Mouse (Mus musculus): Measurements from ENCODE around the gene Fermt3.

The Fermt3 gene

GRCm38 (mm10) chr19:7039088-7039720 lies 19.9 kb upstream of the Fermt3 start:
- no peak for DNase-seq (ENCODE audit: low spot score in 2 of 2)

DNA sequence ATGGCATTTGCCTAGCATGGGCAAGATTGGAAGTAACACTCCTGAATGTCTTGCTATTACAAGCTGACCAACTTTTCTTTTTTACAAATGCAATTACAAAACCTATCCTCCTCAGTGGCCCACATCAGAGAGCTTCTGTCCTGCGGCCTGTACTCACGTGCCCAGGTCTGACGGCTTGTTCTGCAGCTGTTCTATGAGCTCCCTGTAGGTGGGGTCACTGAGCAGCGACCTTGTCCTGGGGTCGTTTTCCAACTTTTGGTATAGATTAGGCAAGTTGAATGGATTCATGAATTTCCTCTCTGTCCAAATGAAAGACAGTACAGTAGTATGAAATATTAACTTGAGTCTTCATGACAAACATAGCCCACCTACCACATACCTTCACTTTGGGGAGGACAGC lies 14.7 kb upstream of the Fermt3 start:
- DNase-seq (ENCODE audit: low spot score in 2 of 2) = no peak

DNA sequence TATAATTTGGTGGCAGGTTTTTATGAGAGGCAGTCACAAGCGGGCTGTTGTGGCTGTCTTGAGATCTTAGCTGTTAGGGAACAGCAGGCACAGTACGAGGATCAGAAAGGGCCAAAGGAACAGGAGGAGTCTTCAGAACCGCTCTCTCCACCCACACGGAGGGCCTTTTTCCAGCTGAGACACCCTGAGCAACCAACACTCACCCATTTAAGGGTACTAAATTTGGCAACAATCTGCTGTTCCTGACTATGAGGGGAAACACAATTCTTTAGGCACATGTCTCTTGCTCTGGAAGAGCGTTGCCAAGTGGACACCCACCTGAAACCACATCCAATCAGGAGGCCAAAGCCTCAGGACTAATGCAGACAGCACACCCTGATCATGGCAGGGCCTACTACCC lies 10.3 kb upstream of the Fermt3 start:
- no peak for DNase-seq (ENCODE audit: low spot score in 2 of 2)

- peak in 1 of 2 experiments; percentile 52 for DNase-seq (ENCODE audit: low spot score in 2 of 2)
Measured at GRCm38 (mm10) chr19:7020224-7020641, 964 bp upstream of the Fermt3 start.

DNA sequence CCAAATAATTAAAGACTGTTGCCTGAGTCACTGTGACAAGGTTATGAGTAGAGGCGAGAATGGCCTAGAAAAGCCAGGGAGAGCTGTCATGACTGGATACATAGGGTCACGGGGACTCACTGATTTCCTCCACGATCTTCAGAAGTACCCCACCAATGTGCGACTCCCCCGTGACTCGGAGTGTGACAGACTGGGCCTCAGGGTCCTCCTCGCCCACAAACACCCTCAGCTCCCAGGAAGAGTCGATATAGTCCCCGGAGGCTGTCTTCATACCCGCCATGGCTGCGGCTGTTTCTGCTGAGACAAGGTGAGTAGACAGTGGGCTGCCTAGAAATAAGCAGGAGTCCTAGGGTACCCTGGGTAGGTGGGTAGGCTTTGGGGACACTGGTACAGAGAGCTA lies 723 bp downstream of the Fermt3 start:
- no peak for DNase-seq (ENCODE audit: low spot score in 2 of 2)

DNA sequence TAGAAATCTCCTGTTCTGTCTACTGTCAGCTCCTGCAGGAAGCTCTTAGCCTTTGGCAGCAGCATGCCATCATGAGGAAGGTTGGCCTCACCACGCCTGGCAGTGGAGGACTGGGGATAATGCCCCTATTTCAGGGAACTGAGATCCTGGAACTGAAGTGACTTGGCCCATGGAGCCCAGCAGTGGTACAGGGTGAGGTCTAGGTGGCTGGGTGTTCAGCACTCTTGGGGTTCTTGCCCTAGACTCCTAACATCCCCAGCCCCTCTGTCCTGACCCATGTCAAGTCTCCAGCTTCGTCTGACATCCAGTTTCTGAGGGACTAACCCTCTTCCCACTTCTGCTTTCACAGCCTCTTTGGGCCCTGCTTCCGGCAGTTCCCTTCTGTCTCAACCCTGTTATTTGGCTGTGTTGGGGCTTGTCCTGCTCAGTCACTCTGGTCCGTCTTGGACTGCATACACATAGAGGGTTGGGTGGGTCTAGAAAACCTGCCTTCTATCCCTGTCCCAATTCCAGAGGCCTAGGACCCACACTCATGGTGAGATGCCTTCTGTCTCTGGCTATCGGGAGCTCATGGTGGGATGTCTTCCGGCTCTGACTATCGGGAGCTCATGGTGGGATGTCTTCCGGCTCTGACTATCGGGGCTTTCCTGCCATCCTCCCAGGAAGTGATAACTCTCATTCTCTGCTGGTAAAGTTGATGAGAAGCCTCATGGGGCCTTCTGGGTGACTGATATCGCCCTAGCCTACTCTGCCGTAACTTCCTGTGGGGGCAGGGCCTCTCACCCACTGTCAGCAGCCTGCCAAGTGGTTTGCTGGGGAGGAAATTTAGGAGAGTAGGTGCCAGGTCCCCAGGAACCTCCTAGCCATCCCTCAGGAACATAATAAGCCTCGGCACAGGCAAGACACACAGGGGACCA lies 1.5 kb downstream of the Fermt3 start:
- no peak for DNase-seq (ENCODE audit: low spot score in 2 of 2)

DNA sequence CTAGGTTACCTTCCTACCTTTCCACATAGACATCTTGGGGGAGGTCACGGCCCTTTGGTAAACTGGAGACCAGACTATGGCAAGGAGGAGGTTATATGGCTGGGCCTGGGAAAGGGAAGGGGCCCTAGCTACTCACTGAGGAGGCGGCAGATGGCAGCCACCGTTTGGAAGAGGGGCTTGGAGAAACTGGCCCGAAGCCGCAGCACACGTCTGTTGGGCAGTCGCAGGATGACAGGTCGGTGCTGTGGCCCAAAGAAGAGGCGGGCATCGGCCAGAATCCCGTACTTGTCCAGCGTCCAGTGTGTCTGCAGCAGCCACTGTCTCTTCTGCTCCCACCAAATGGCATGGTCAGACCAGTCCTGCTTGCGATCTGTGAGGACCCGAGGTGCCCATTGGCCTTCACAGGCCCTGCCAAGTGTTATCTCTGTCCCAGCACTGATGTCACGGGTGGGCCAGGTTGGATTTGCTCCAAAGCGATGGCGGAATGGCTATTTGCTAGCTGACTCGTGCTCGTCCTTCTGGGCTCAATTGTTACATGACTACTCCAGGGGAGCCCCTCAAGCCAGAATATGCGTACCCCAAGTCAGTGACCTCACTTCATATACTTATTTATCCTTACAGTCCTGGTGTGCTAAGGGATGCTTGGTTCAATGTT lies 4.7 kb downstream of the Fermt3 start:
- DNase-seq (ENCODE audit: low spot score in 2 of 2) = no peak

DNA sequence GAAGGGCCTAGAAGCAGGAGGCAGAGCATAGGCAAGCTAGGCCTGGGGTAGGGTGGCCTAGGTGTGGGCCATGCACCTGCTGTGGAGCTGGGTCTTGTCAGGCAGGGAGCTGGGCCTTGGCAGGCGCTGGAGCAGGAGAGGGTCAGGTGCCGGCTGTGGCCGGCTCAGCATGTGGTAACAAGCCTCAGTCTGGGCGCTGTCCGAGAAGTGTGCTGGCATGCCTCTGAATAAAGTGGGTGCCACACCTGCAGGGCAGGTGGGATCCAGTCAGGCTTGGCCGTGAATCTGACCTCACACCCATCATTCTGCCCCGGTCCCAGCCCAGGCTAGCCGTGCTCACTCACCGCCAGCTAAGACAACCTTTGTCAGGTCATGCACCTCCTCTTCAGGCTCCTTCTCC lies 5.3 kb downstream of the Fermt3 start:
- peak; percentile 44 to 78 for DNase-seq (ENCODE audit: low spot score in 2 of 2)

DNA sequence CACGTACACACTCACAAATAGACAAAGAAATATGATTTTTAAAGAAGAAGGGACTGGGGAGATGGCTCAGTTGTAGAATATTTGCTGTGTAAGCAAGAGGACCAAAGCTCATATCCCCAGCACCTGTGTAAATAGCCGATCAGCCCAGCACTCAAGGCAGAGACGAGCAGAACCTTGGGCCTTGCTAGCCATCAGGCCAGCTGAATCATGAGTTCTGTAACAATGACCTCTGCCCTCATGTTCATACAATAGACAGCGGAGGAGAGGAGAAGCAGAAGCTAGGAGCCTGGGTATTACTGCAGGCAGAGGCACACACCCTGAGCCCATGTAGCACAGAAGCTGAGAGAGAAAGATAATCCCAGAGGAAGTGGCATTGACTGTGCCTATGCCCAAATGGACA lies 6.8 kb downstream of the Fermt3 start:
- DNase-seq (ENCODE audit: low spot score in 2 of 2) = no peak

GRCm38 (mm10) chr19:7006892-7007593 lies 12.2 kb downstream of the Fermt3 start:
- no peak for DNase-seq (ENCODE audit: low spot score in 2 of 2)

DNA sequence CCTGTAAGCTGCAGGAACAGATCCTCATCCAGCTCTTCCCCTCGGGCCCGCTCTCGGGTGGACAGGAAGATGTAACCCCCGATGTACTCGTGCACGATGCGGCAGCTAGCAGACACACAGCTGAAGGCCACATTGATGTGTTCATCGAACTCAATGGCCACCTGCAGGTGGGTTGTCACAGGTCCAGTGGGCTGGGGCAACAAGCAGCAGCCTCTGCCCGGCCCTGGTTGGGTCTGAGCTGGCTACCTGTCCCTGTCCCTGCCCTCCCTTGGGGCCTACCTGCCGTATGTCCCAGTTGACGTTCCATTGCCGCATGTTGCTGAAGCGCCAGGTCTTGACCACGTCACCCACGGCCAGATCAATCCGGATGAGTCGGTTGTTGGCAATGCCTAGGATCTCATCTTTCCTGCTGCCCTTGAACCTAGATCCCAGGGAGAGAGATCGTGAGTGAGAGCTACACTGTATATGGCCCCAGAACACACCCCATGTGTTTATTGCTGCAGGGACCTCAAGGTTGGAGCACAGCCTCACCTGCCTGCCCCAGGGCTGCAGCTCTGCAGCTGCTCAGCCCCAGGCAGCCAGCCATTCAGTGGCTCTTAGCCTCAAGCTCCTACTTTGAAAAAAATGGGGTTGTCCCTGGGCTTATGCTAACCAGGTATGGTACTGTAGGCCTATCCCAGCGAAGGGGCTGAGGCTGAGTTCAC lies 19.8 kb downstream of the Fermt3 start:
- DNase-seq (ENCODE audit: low spot score in 2 of 2) = no peak

DNA sequence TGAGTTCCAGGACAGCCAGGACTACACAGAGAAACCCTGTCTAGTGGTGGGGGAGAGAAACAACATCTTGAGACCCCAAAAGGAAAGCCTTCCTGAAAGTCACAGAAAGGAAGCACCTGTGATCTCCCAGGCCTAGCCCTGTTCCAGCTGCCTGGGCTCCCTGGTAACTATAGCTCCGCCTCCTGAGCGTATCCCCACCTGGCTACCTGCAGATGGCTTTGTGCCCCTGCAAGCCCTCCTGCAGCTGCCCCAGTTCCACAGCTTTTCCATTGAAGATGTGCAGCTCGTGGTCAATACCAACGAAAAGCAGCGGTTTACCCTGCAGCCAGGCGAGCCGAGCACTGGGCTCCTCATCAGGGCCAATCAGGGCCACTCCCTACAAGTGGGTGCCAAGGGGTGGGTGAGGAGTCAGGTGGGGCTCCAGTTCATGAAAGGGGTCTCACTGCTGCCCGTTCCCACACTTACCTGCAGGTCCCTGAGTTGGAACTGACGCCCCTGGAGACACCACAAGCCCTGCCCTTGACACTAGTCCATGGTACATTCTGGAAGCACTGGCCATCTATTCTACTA lies 21.5 kb downstream of the Fermt3 start:
- DNase-seq (ENCODE audit: low spot score in 2 of 2) = no peak

DNA sequence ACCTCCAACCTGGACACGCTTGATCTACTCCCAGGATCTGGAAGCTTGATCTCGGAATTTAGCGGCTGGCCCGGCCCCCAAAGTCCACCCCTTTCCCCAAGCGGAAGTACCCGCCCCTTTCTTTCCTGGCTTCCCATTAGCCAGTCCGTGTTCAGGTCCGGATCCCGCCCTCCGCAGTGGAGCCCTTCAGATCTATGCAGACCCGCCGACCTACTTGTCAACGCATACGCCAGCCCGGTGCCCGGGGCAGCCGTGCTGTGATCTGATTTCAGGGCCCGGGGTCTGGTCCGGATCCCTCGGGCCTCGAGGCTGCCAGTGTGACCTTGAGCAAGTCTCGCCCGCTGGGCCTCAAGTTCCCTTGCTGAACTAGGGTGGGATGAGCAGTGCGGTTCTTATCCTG lies 23.3 kb downstream of the Fermt3 start, which contains the start of the genes Nudt22 and Trpt1:
Nudt22 (minus strand) TSS at position 112 of the 400 bp plus-strand sequence.
Trpt1 (plus strand) TSS at position 126 of the 400 bp plus-strand sequence.
- peak; percentile 81 to 83 for DNase-seq (ENCODE audit: low spot score in 2 of 2)

DNA sequence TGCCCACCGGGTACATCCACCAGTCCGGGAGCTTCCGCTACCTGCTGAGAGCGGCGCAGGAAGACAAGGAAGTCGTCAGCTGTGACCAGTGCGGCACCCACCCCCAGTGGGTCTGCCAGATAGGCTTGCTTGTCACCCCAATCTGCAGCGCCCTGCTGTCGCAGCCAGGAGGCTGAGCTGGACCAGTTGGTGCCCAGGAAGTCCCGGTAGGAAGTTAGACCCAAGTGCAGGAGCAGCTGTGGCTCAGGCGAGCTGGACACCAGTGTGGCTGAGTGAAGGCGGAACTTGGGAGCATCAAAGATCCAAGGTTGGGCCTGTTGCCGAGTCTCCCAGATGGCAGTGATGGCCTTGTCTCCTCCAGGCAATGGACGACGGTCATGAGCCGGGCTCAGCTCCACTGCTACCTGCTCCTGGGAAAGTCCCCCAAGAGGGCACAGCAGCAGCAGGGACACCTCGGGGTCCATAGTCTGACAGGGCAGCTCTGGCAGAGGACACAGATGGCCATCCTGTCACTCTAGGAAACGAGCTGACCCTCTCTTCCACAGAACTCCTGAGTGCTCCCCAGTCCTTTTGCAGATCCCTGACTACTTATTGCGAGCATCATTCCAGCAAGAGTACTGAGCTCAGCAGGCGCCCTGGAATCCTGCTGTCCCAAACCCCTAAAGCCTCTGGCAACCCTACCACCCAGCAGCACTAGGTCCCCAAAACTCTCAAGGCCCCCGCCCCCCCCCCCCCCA lies 23.8 kb downstream of the Fermt3 start:
- DNase-seq (ENCODE audit: low spot score in 2 of 2) = no peak

GRCm38 (mm10) chr19:6994489-6994888 lies 24.8 kb downstream of the Fermt3 start:
- DNase-seq (ENCODE audit: low spot score in 2 of 2) = no peak

DNA sequence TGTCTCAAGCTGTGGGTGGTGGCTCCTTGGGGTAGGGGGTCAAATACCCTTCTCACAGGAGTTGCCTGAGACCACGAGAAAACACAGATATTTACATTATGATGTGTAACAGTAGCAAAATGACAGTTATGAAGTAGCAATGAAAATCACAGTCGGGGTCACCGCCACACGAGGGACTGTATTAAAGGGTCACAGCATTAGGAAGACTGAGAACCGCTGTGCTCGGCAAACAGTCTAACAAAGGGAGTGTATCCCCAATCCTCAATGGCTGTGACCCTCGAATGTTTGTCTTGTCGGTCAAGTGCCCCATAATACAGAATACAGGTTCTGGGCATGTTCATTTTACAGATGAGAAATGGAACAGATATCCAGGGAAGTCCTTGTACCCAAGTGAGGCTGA lies 25.3 kb downstream of the Fermt3 start:
- DNase-seq (ENCODE audit: low spot score in 2 of 2) = no peak

DNA sequence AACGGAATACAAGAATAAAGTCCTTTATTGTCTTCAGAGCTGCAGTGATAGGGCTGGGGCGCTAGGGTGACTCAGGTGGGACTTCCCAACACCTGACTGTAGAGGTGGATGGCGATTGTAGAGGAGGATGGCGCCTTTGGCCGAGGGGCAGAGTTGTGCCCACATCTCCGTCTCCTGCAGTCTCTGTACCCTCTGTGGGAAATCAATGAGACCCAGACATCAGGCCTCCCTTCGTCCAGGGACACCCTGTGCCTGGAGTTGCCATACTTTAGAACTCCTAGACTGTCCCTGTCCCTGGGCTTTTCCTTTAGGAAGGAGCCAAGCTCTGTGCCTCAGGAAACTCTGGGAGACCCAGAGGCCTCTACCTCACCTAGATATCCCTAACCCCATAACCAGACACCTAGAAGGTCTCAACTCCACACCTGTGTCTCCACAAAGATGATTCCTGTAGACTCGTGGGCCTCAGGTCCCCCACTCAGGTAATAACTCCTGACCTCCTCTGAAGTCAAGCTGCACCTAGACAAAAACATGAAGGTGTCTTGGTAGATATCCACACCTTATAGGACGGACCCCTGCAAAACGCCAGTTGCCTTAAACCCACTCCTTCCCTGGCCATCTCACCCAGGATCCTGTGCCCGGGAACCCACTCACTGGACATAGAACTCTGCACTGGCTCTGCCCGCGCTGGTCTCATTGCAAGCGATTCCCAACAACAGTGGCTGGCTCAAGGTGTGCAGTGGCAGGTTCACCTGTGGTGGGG lies 26.1 kb downstream of the Fermt3 start:
- no peak for DNase-seq (ENCODE audit: low spot score in 2 of 2)

GRCm38 (mm10) chr19:6992011-6992858 lies 27.0 kb downstream of the Fermt3 start, which contains the start of gene Dnajc4:
Gene Dnajc4, minus strand, starts transcription at chr19:6992572.
- DNase-seq (ENCODE audit: low spot score in 2 of 2) = peak; percentile 89 to 95

Measured in urinary bladder, adult 18-20 months (tissue).